Mouse (Mus musculus) urinary bladder, postnatal 25 days (tissue): Measurements from ENCODE around the gene Nipa2.

Experiments used
- DNase-seq: peaks from one replicate; pipeline ENCODE4 v3.0.0; 2022; ENCODE audit warnings: low spot score

Nipa2 gene

DNA sequence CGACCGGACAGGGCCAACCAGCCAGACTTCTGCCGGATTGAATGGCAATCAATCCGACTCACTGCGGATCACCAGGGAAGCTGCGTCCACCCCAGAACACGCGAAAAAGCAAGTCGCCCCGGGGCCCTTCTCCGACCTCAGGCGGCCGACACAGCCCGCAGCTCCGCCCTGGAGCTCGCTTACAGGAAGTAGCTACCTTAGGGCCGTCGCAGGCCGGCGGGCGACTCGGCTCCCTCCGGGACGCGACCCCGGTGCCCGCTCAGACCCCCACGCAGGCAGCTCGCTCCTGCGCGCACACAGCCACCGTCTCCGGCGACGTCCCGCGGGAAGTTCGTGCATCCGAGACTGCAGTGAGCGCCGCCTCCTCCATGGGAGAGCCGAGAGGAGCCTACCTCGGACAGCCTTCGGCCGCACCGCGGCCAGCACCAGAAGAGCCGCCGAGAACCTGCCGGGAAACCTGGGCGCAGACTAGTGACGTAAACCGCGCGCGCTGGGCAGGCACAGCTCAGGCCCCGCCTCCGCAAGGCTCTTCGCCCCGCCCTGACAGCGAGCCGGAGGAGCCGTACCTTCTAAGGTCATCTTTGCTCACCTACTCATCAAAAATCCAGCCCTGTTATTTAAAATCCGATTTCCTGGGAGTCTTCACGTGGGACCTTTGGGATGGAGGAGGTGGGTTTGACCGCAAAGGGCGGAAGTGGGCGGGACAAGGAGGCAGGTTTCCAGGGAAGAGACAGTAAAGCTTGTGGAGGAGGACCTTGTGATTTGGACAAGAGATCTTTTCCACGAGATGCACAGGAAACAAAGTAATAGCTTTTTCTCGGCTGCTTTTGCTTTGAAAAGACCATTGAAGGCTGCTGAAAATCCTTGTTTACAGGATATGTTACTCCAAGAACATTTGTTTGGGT lies at the start of gene Nipa2:
Gene Nipa2, minus strand, starts transcription at position 473 of the 905 bp plus-strand sequence.
- peak; percentile 95 for DNase-seq

- no peak for DNase-seq
These were observed 48.7 kb upstream of the Nipa2 start for GRCm38 (mm10) chr7:56011018-56011333.

DNA sequence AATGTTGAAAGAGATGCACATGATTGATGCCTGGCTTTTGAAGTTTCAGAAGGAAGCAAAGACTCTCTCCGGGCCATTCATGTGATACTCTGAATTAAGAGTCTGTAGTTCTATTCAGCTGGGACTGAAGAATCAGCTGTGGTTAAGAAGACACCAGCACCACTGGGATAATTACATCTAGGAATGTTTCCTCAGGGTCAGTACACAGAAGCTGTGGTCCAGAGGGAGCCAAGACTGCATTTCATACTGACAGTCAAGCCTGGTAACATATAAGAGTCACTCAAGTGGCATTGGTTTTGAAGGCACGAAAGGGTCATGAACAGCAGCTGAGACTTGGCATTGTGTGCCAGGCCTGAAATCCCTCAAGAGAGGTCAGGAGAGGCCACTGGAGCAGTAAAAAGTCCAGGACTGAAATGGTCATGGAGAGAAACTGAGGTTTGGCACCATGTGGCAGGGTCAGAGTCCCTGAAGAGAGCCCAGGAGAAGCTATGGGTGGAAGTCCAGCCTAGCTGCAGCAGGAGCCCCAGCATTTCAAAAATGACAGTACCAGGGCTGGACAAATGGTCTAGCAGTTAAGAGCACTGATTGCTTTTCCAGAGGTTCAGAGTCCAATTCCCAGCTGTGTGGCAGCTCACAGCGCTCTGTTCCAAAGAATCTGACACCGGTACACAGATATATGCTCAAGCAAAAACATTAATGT lies 48.2 kb upstream of the Nipa2 start:
- DNase-seq = no peak

GRCm38 (mm10) chr7:55998997-55999396 lies 36.7 kb upstream of the Nipa2 start:
- no peak for DNase-seq

DNA sequence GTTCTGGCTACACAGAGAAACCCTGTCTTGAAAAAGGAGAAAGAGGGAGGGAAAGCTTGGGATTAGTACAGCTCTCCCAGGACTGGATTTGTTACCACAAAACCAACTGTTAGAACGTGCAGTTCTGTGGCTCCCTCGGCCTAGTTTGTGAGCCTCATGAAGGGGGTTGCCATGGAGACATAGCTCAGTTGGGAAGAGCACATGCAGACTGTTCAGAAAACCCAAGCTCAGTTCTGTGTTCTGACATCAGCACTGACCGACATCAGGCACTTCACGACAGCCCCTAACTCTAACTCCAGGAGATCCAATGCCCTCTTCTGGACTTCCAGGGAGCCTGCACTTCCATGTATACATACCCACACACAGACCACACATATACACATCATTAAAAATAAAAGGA lies 32.7 kb upstream of the Nipa2 start:
- no peak for DNase-seq

GRCm38 (mm10) chr7:55991858-55992257 lies 29.6 kb upstream of the Nipa2 start:
- no peak for DNase-seq

DNA sequence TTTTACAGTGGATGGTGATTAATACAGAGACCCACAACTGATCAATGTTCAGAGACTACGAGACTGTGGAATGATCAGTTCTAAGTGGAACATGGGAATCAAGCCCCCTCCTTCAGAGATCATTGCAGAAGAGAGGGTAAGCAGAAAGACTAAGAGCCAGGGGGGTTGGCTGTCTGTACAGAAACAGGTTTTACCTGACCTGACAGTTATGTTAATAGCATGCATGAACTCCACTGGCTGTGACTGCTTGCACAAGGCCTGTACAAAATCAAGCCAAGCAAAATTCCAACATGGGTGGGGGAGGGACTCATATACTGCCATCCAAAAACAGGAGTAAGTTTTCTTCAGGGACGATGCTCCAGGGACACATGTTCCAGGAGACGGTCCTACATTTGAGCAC lies 28.9 kb upstream of the Nipa2 start:
- DNase-seq = no peak

DNA sequence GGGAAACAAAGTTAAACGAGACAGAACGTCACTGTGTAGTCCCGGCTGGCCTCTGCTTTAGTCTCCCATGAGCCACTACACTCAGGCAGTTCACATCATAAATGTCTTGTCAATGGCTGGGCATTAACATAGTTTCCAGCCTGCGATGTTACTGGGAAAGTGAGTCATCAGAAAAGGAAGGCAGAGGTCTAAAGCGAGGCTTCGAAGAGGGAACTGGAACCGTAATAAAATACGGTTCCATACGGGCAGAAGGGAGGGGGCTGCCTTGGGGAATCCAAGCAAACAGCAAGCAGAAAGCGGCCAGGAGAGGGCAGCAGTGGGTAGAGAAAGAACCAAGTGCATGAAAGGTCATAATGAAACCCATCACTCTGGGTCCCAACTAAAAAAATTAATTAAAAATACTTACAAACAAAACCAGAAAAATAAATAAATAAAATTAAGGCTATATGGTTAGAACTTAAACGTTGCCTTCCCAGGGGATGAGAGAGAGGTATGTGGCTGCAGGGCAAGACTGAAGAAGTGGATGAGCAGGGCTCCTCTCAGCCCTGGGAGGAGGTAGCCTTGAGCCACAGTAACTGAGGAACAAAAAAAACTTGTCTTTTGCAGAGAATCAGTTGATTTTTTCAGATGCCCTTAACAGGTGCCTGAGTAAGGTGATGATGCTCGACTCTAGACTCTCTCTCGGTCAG lies 24.4 kb upstream of the Nipa2 start:
- DNase-seq = peak; percentile 77

DNA sequence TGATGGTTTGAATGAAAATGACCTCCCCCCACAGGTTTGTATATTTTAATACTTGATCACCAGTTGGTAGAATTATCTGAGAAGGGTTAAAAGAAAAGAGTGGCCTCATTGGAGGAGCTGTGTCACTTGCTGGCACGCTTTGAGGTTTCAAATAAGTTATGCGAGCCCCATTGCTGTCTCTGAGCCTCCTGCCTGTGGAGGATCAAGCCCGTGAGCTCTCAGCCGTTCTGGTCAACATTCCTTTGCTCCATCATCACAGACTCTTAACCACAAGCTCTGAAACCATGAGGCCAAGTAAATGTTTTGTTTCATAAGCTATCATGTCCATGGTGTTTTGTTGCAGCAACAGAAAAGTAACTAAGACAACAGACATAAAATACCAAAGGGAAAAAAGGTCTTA lies 22.5 kb upstream of the Nipa2 start:
- DNase-seq = no peak

GRCm38 (mm10) chr7:55983107-55983506 lies 20.8 kb upstream of the Nipa2 start:
- no peak for DNase-seq

DNA sequence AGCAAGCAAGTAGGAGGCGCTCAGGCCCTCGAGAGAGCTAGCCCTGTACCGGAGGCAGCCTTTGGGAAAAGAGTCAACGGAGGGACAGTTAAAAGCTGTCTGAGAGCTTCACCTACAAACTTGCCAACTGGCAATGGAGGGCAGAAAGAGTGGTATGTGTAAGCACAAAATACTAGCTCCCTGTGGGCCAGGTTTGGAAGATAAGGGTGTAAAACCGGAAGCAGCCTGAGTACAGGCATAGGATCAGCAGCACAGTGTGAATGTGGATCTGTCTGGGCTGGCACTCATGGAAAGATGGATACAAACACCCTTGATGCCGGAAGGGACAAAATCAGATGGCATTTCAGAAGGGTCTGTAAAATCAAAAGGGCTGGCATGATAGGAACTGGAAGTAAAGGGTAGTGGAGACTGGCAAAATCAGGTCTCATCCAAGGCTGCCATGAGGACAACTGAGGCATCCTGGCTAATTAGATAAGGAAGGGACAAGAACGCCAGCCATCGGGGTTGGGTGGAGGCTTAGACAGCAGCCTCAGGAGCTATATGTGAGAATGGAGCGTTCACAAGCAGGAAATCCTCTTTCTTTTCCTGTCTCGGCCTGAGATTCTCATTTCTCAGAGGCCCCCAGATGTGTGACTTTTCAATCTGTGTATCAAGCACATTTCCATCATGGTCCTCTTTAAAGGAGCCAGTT lies 19.9 kb upstream of the Nipa2 start:
- DNase-seq = no peak

DNA sequence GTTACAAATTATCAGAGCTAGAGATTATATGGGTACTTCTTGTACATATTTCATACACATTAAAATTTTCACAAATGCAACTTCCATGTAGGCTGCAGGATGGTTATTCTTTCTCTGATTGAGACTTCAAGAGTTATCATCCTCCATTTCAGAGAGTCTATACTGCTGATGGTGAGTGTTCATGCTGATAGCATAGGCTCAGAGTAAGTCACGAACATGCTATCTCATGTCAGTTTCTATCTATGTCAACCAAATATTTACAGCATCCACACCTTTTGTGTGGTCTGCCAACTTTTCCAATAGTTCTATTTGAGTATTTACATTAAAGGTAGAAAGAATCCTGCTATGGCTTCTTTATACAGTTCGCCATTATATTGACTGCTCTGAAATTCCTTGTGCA lies 19.2 kb upstream of the Nipa2 start:
- DNase-seq = no peak

DNA sequence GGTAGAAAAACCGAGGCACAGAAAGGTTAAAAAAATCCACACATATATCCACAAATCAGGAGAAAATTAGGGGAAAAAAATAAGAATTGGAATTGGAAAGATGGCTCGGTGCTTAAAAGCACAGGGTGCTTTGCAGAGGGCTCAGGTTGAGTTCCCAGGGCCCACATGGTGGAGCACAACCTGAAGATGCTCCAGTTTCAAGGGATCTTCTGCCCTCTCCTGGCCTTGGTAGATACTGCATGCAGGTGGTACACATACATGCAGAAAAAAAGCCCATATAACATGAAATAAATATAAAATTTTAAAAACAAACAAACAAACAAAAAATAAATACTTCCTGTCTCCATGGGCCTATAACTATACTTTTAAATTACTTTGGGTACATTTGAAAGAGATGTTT lies 12.2 kb upstream of the Nipa2 start:
- DNase-seq = no peak

- no peak for DNase-seq
These were observed 7.1 kb upstream of the Nipa2 start for GRCm38 (mm10) chr7:55969415-55969814.

GRCm38 (mm10) chr7:55968258-55968901 lies 6.1 kb upstream of the Nipa2 start:
- peak; percentile 14 for DNase-seq

- DNase-seq = no peak
These were observed 4.7 kb upstream of the Nipa2 start for GRCm38 (mm10) chr7:55966866-55967460.

DNA sequence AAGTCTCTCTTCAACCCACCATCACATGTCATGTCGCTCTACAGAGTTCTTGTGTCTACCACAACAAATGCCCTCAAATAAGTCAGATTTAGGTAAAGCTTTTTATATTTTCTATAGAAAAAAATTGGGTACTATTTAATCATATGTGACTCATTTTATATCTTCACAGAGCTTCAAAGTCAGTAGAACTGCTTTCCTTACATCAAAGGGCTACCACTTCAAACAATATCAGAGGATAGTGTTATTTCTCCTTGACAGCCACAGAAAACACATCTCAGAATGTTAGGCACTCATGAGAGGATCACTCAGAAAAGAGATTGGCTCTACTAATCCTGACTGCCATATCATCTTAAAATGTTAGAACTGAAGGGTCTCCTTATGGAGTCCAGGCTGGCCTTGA lies 1.8 kb downstream of the Nipa2 start:
- DNase-seq = no peak

DNA sequence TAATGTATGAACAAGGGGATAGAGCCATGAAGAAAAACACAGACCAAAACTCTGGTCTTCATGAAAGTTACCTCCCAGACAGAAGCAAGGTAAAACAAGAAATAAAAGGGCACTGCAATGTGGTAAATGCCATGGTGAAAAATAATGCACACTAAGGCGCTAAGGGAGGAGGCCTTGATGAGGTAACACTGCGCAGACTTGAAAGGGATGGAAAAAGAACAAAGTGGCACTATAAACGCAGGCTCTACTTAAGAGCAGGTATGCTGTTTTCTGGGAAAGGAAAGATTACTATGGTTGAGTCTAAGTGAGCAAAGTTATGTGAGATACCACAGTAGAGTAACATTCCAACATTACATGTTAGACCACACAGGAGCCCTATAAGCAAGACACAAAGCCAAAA lies 2.5 kb downstream of the Nipa2 start:
- no peak for DNase-seq

GRCm38 (mm10) chr7:55957916-55958315 lies 4.4 kb downstream of the Nipa2 start:
- no peak for DNase-seq

DNA sequence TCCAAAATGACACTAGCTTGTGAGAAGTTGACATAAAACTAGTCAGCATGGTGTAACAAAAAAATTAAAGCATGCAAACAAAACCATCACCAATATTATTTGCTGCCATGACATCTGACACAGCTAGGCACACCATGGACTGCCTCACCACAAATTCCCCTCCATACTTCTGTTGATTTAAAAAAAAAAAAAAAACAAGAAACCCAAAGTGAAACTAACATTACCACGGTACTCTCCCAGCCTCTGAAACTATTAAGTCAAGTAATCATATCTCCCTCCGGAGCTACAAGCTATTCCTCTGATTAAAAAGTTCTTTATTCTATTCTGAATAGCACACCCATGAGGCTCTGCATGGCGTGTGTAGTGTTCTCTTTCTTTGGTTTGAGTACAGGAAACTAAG lies 5.1 kb downstream of the Nipa2 start:
- no peak for DNase-seq

DNA sequence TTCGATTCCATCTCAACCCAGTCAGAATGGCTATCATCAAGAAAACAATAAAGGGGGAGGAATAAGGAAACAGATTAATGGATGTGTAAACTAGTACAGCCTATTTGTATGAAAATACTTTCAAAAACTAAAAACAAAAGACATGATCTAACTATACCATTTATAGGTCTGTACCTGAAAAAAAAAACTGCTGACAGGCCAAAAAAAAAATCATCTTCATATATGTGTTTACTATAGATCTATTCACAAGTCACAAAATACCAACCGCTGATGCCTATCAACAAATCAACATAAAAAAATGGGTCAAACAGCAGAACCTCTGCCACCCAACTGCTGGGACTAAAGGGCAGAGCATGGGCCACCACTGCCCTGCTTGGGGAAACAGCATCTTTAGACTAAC lies 6.2 kb downstream of the Nipa2 start:
- no peak for DNase-seq

- DNase-seq = no peak
These were observed 23.9 kb downstream of the Nipa2 start for GRCm38 (mm10) chr7:55938341-55938740.
